Mouse (Mus musculus) CD4-positive, CD25-positive, alpha-beta regulatory T cell, adult 4 months (primary cell): ENCODE measurements around the gene Enox1. TPM values are rescaled to one million over a fixed set of nuclear protein-coding genes. Genes with fewer than 3 reads are reported as not detected.

Experiments
- ATAC-seq: one replicate; pipeline ENCODE4 v1.8.0; 2017
- polyA plus RNA-seq, 2 experiments: library from polyadenylated mRNA; unstranded; fragments of 100-300 nt; shearing (Covaris generic); gene quantifications; one replicate each; pipeline ENCODE4 v1.2.1; 2017

The Enox1 gene
- polyA plus RNA-seq, 2 experiments from 2014 or later: not detected

GRCm38 (mm10) chr14:77707279-77707678 is 550.7 kb downstream of the Enox1 start:
- ATAC-seq: no peak

GRCm38 (mm10) chr14:77708354-77709150 is 552.0 kb downstream of the Enox1 start:
- ATAC-seq: no peak

GRCm38 (mm10) chr14:77714931-77715535 is 558.5 kb downstream of the Enox1 start:
- no peak for ATAC-seq

GRCm38 (mm10) chr14:77716981-77717380 is 560.4 kb downstream of the Enox1 start:
- ATAC-seq: no peak

- no peak for ATAC-seq
Measured at GRCm38 (mm10) chr14:77718814-77719213, 562.3 kb downstream of the Enox1 start.

- no peak for ATAC-seq
Measured at GRCm38 (mm10) chr14:77738056-77738455, 581.5 kb downstream of the Enox1 start.

GRCm38 (mm10) chr14:77738751-77739365 is 582.3 kb downstream of the Enox1 start:
- no peak for ATAC-seq

GRCm38 (mm10) chr14:77739376-77739775 is 582.8 kb downstream of the Enox1 start:
- no peak for ATAC-seq

GRCm38 (mm10) chr14:77744638-77745240 is 588.2 kb downstream of the Enox1 start:
- no peak for ATAC-seq

GRCm38 (mm10) chr14:77748920-77749319 is 592.4 kb downstream of the Enox1 start:
- no peak for ATAC-seq

Other genes with a start within 250 kb of the Enox1 start
- 1 to 10 TPM; 2.4 TPM for gene Ccdc122, start 120.0 kb upstream of the Enox1 start, polyA plus RNA-seq
- under 1 TPM in 1 of 2 experiments, not detected in 1; 0.33 TPM for gene Lacc1, start 119.9 kb upstream of the Enox1 start, polyA plus RNA-seq